Mouse (Mus musculus): Measurements from ENCODE around the gene Pld2.

GRCm38 (mm10) chr11:70539877-70540587 is at the start of gene Pld2:
- peak; percentile 77 for TF ChIP-seq CTCF (IDR thresholded peaks at IDR 0.05; ENCODE audit: low read depth)
- no peak for TF ChIP-seq EP300 (IDR thresholded peaks at IDR 0.05; ENCODE audit: low read depth)
